Mouse (Mus musculus) hindbrain, postnatal 0 days (tissue): ENCODE results near the gene E330009J07Rik. TPM values are rescaled to one million over a fixed set of nuclear protein-coding genes. Genes with fewer than 3 reads are reported as not detected.

ENCODE experiments used
- ATAC-seq: fragments of 200-750 bp; cut with Nextera tagmentation; 2 replicates; pipeline ENCODE4 v1.8.0; 2017; ENCODE audit warnings: mild to moderate bottlenecking, moderate TSS enrichment, moderate library complexity
- DNase-seq: peaks from one replicate; pipeline ENCODE4 v3.0.0-alpha.2; 2015; ENCODE audit warnings: low spot score
- H3K27ac ChIP-seq: fragments of 300-500 bp; sonication (generic); 2 replicates; pipeline ENCODE4 v1.5.1; 2014; ENCODE audit warnings: mild to moderate bottlenecking
- H3K27me3 ChIP-seq: fragments of 300-500 bp; sonication (generic); 2 replicates; pipeline ENCODE4 v1.6.1; 2014; ENCODE audit warnings: low read length, mixed read lengths; ENCODE audit not compliant: insufficient read depth
- H3K36me3 ChIP-seq: fragments of 300-500 bp; sonication (generic); 2 replicates; pipeline ENCODE4 v1.6.1; 2014; ENCODE audit warnings: low read length, mixed read lengths; ENCODE audit not compliant: insufficient read depth
- H3K4me1 ChIP-seq: fragments of 300-500 bp; sonication (generic); 2 replicates; pipeline ENCODE4 v1.6.1; 2014; ENCODE audit warnings: antibody characterized with exemption, low read length, mixed read lengths; ENCODE audit not compliant: insufficient read depth
- H3K4me2 ChIP-seq: fragments of 300-500 bp; sonication (generic); 2 replicates; pipeline ENCODE4 v1.6.1; 2014; ENCODE audit warnings: low read depth, mild to moderate bottlenecking, low read length, moderate library complexity, mixed read lengths
- H3K4me3 ChIP-seq: fragments of 300-500 bp; sonication (generic); 2 replicates; pipeline ENCODE4 v1.5.1; 2014; ENCODE audit warnings: low read length
- H3K9ac ChIP-seq: fragments of 300-500 bp; sonication (generic); replicated peaks from 2 replicates; pipeline ENCODE4 v1.6.1; 2014; ENCODE audit warnings: mild to moderate bottlenecking, low read length, moderate library complexity, mixed read lengths
- H3K9me3 ChIP-seq: fragments of 300-500 bp; sonication (generic); 2 replicates; pipeline ENCODE4 v1.6.1; 2016; ENCODE audit warnings: low read length, mixed read lengths
- CTCF ChIP-seq: IDR thresholded peaks from 2 replicates; pipeline ENCODE4 v1.5.1; 2016; ENCODE audit warnings: antibody characterized with exemption, control low read depth, low read depth
- WGBS: fragments of 180-500 bp; shearing (Covaris S2); extraction: QIAGEN DNeasy Blood & Tissue Kit; methylation state at CpG from one replicate; pipeline ENCODE4 v1.1.7; 2014; 5-methylcytosine and 5-hydroxymethylcytosine counted together
- polyA plus RNA-seq: library from polyadenylated mRNA; unstranded; fragments of >200 nt; fragmentation: Nextera tagmentation; extraction: Ambion mirVana; gene quantifications from 2 replicates; pipeline ENCODE4 v1.2.1, GENCODE M21; 2015
- total RNA-seq: library from RNA; depleted of rRNA; stranded (reverse); fragments of >200 nt; gene quantifications from 2 replicates; pipeline ENCODE4 v1.2.3, GENCODE M21; 2014

Gene E330009J07Rik
- total and polyA plus RNA-seq, 2 experiments from 2014 or later: 9.9 to 29.1 TPM

DNA sequence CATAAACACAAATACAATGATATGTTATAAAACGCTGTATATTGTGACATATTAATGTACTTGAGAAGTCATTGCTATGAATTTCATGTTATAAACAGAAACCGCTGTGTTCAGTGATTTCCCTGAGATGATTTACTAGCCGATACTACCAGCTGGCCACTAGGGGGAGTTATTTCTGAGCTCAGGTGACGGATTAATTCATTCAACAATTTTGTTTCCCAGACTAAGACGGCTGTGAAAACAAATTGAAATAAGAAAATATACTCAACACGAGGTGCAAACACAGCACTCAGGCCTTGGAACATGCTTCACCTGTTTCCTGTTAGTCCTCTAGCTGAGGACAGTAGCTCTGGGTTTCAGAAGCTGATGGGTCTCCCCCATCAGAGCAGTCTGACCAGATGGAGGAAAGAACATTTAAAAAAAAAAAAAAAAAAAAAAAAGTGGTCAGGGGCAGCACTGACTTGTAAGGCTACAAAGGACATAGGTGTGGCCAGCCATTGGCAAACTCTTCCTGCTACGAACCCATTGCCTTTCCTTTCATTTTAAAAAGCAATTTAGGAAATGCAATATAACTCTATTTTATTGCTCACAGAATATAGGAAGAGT is 18.6 kb upstream of the E330009J07Rik start:
- no peaks in the 10 kb centered on the region for H3K4me1 ChIP-seq
- H3K9ac ChIP-seq: no peak overlapping the region
- DNase-seq (peak; percentile 66), ATAC-seq (no peak)
- H3K4me2 ChIP-seq: no peak overlapping the region
- H3K9me3 ChIP-seq: no peaks in the 10 kb centered on the region
- H3K36me3 ChIP-seq: no peaks in the 10 kb centered on the region
- no peak overlapping the region for H3K27ac ChIP-seq
- no peak overlapping the region for H3K4me3 ChIP-seq
- 23% methylated on average over 7 of the region's 7 CpGs for WGBS
- TF ChIP-seq CTCF: peak; percentile 74
- H3K27me3 ChIP-seq: no peaks in the 10 kb centered on the region

DNA sequence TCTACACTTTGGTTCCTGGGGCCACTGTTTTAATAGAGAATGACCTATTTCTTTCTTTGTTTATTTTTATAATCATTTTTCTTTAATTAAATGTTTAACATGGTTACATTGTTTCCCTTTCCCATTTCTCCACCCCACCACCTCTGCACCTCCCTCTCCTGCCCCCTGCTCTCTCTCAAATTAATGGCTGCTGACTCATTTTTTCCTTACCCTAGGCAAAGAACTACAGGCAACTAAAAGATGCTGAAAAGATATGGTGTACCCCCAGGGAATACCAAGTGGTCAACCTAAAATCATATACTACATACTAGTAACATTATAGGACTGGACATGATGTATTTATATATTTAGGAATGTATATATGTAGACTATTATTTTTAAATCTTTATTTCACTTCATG is 12.7 kb upstream of the E330009J07Rik start:
- ATAC-seq: no peak
- Histone ChIP-seq H3K4me1 (no peaks in the 10 kb centered on the region), H3K9ac (no peak overlapping the region), H3K27me3 (no peaks in the 10 kb centered on the region), H3K27ac (no peak overlapping the region), H3K9me3 (no peaks in the 10 kb centered on the region), H3K4me3 (no peak overlapping the region), H3K36me3 (no peaks in the 10 kb centered on the region), H3K4me2 (no peak overlapping the region)
- DNase-seq: no peak
- no peak for TF ChIP-seq CTCF

DNA sequence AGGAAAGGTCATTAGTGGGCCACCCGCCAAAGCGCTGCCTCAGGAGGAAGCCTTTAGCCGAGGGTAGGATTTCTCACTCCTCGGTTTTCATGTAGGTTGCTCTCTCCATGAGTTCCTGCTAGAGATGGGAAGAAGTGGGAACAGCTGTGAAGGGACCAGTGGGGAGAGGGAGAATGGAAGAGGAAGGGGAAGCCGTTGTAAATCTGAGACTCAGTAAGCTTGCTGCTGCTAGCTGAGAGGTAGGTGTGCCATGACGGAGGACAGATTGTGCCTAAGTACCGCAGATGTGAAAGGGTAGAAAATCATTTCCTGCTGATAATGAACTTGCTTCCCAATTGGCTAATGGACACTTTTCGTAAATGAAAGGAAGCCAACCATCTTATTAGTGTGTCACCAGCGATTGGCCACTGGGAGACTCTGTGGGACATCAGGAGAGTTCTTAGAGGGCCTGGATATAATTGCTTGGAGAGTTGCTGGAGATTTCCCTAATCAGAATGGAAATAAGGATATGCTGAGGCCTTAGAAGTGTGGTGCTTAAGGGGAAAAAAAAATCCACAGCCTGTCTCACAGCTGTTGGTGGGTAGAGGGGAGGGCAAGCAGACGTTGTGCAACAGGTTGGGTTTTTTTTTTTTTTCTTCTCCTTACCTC is 7.5 kb upstream of the E330009J07Rik start:
- TF ChIP-seq CTCF: no peak
- Histone ChIP-seq H3K9me3 (no peaks in the 10 kb centered on the region), H3K4me1 (no peaks in the 10 kb centered on the region), H3K4me3 (no peak overlapping the region), H3K27ac (no peak overlapping the region), H3K36me3 (no peaks in the 10 kb centered on the region), H3K27me3 (no peaks in the 10 kb centered on the region), H3K4me2 (no peak overlapping the region), H3K9ac (no peak overlapping the region)
- DNase-seq: peak; percentile 8
- 46% methylated on average over 10 of the region's 10 CpGs for WGBS
- ATAC-seq: no peak

DNA sequence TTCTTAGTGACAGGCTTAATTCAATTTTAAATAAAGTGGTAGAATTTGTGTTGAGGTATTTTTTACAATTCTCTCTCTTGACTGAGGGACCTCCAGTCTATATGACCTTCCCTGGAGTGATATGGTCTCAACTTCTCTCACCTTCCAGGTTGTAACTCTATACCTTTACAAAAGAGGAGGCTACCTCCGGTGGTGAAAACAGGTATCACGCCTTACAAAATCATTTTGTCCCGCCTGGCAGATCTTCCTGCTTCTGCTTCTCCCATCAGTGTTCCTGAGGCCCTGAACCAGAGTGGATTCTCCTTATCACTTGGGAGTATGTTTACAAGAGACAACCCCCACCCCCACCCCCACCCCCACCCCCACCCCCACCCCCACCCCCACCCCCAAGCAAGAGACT is 5.8 kb upstream of the E330009J07Rik start:
- ATAC-seq: no peak
- WGBS: 45% methylated on average over 3 of the region's 3 CpGs
- DNase-seq: no peak
- no peak overlapping the region for H3K4me3 ChIP-seq
- H3K4me1 ChIP-seq: no peaks in the 10 kb centered on the region
- H3K36me3 ChIP-seq: no peaks in the 10 kb centered on the region
- peak; percentile 42 for TF ChIP-seq CTCF
- no peaks in the 10 kb centered on the region for H3K9me3 ChIP-seq
- H3K4me2 ChIP-seq: no peak overlapping the region
- H3K27ac ChIP-seq: no peak overlapping the region
- no peaks in the 10 kb centered on the region for H3K27me3 ChIP-seq
- no peak overlapping the region for H3K9ac ChIP-seq

DNA sequence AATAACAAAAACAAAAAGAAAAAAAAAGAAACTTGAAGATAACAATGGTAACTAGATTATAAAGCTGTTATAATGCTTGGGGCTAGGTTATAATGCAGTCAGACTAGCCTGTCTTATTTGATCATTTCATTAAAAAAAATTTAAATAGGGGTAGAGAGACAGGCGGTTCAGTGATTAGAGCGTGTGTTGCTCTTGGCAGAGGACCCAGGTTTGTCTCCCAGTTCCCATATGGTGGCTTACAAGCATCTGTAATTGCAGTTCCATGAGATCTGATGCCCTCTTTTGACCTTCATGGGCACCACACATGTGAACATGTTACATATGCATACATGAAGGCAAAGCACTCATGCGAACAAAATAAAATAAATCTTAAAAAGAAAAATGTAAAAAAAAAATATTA is 5.3 kb upstream of the E330009J07Rik start:
- H3K4me3 ChIP-seq: no peak overlapping the region
- no peak for ATAC-seq
- no peak overlapping the region for H3K27ac ChIP-seq
- no peaks in the 10 kb centered on the region for H3K27me3 ChIP-seq
- H3K9me3 ChIP-seq: no peaks in the 10 kb centered on the region
- H3K4me2 ChIP-seq: no peak overlapping the region
- DNase-seq: no peak
- H3K4me1 ChIP-seq: no peaks in the 10 kb centered on the region
- H3K9ac ChIP-seq: no peak overlapping the region
- H3K36me3 ChIP-seq: no peaks in the 10 kb centered on the region
- TF ChIP-seq CTCF: no peak
- WGBS: 47% methylated on average over 3 of the region's 3 CpGs

DNA sequence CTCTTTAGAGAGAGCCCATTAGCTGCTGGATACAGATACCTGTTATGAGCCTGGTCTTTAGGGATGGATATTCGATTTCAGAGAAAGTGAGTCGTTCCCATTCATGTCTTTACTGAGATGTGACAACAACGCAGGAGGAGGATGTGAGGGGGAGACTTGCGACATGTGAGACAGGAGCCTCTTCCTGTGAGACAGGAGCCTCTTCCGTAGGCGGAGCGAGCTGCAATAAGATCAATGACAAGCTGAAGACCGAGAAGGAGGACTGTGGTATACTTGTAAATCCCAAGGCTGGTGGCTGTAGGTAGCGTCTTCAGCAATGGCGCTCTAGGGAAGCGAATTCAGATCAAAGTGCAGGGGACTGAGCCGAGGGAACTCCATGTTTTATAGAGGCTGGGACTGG is 3.8 kb upstream of the E330009J07Rik start:
- WGBS: 48% methylated on average over 12 of the region's 12 CpGs
- Histone ChIP-seq H3K4me3 (no peak overlapping the region), H3K4me2 (no peak overlapping the region), H3K9me3 (no peaks in the 10 kb centered on the region), H3K36me3 (no peaks in the 10 kb centered on the region), H3K9ac (no peak overlapping the region), H3K27me3 (no peaks in the 10 kb centered on the region), H3K27ac (no peak overlapping the region), H3K4me1 (no peaks in the 10 kb centered on the region)
- ATAC-seq: no peak
- no peak for TF ChIP-seq CTCF
- no peak for DNase-seq

DNA sequence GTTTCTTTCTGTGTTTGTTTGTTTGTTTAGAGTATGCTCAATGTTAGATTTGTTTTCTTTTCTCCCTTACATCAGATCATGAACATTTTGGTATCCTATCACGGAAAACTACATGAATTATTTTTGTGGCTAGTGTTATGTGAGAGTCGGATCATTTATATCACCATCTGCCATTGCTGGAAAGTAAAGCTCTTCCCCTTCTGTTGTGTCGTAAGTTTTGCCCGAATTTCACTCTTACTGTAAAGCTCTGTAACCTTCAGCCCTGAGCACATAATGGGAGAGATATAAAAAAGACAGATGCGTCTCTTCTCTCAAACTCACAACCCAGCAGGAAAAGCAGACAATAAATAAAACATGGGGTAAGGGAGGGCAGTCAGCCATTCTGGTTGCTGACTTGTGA is 3.0 kb upstream of the E330009J07Rik start, which contains the start of gene Wee2:
Wee2 (plus strand) TSS at position 153 of the 400 bp plus-strand sequence.
- H3K9ac ChIP-seq: no peak within 1 kb of the TSS
- no peaks in the 10 kb centered on the region for H3K36me3 ChIP-seq
- no peak for TF ChIP-seq CTCF
- H3K27me3 ChIP-seq: no peaks in the 10 kb centered on the region
- 72% methylated on average over 5 of the region's 5 CpGs for WGBS
- H3K9me3 ChIP-seq: no peaks in the 10 kb centered on the region
- no peaks in the 10 kb centered on the region for H3K4me1 ChIP-seq
- ATAC-seq: no peak
- H3K4me2 ChIP-seq: no peak within 1 kb of the TSS
- no peak within 1 kb of the TSS for H3K27ac ChIP-seq
- H3K4me3 ChIP-seq: no peak within 1 kb of the TSS
- no peak for DNase-seq
